Mouse (Mus musculus): ENCODE measurements at regions not wholly inside any gene's neighbourhood (a gene's known extent, or its start where the extent isn't known, plus 50 kb on each side); places are given as distances from the start of the nearest gene placed in this dataset.

DNA sequence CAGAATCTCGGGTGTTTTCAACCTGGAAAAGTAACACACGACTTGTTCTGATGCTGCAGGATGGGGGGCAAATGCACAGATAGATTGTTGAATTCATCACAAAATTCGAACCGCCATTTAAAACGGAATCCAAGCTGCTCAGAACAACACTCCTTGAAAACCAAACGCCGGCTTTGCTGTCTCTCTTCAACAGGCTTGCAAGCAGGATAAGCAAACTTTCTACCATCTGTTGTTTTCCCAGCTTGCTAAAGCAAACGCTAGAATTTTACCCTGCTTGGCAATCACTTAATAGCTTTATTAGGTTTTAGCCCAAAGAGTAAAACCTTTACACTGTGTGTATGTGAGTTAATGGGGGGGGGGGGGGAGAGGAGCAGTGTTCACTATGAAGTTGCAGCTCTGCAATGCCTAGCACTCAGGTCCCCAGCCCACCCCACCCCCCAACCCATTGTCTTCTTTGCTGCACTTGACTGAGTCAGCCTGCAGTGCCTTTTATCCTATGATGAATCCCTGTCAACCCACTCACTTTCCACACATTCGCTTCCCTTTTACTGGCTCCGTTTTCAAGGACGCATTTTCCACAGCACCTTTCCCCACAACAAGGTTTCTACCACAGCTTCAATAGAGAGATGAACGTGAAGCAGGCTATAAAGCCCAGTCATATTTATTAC lies 190.1 kb upstream of the Fat1 start:
- TF ChIP-seq POLR2A (IDR thresholded peaks at IDR 0.05; ENCODE audit: low read depth, low read length) (no peak), CTCF (IDR thresholded peaks at IDR 0.05; ENCODE audit: borderline replicate concordance, insufficient read depth, low read length) (no peak)
- H3K4me1 ChIP-seq (ENCODE audit: control insufficient read depth, insufficient read depth, low read length) = no peaks in the 10 kb centered on the region
- no peak overlapping the region for H3K27ac ChIP-seq (ENCODE audit: insufficient read depth, low read length)
- no peak overlapping the region for H3K4me3 ChIP-seq (ENCODE audit: insufficient read depth, low read length)

DNA sequence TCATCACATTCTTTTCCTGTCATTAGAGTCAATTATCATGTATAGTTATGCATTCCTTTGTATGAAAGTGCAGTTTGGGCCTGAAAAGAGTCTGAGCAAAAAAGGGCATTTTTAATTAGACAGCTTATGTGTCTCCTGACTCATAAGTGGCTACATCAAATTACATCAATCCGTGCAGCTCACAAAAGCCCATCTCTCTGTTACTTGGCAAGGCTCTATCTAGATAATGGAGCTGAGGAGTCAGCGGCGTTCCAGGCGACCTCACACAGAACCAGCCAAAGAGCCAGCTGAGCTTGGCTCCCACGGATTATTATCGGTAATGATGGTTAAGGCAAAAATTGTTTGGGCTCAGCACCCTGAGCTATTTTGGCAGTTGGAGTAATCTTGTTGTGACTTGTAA lies 176.5 kb upstream of the Fat1 start:
- TF ChIP-seq CTCF (IDR thresholded peaks at IDR 0.05; ENCODE audit: borderline replicate concordance, insufficient read depth, low read length) (no peak), POLR2A (IDR thresholded peaks at IDR 0.05; ENCODE audit: low read depth, low read length) (no peak)
- H3K4me1 ChIP-seq (ENCODE audit: control insufficient read depth, insufficient read depth, low read length) = no peaks in the 10 kb centered on the region
- H3K27ac ChIP-seq (ENCODE audit: insufficient read depth, low read length) = 0 out of 2 replicates have a peak overlapping the region, but pooled peaks have one; percentile 11
- no peak overlapping the region for H3K4me3 ChIP-seq (ENCODE audit: insufficient read depth, low read length)

DNA sequence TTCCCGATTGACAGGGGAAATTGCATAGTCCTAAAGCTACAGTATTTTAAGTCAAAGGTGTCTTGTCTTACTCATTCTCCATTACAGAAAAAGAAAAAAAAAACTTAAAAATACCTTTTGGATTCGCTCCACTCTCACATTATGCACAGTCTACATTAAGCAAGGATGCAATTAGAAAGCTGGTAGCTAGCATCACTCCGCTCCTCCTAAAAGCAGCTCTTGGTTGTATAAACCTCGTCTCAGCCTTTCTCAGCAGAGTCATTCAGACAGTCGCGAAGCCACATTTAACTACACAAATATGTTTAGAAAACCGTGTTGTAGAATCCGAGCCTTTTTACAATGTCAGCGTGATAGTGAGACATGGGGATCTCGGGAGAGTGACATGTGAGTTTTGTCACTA lies 172.5 kb upstream of the Fat1 start:
- no peaks in the 10 kb centered on the region for H3K4me1 ChIP-seq (ENCODE audit: control insufficient read depth, insufficient read depth, low read length)
- no peak overlapping the region for H3K27ac ChIP-seq (ENCODE audit: insufficient read depth, low read length)
- TF ChIP-seq POLR2A (IDR thresholded peaks at IDR 0.05; ENCODE audit: low read depth, low read length) = no peak
- no peak for TF ChIP-seq CTCF (IDR thresholded peaks at IDR 0.05; ENCODE audit: borderline replicate concordance, insufficient read depth, low read length)
- H3K4me3 ChIP-seq (ENCODE audit: insufficient read depth, low read length) = no peak overlapping the region

DNA sequence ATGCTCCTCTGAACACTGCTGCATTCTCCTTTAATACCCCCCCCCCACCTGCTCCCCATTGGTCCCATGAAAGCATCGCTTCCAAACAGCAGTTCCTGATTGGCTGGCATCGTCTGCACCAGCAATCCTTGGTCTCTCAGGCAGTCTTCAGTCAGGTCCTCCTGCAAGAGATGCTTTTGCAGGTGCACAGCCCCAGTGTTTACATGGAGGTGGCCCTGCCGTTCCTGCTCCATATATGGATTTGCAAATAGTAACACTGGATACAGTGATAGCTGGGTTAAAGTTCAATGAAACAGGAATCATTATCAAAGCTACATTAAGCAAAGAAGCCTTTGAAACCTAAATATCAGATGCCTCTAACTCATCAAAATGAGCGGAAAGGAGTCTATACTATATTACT lies 170.1 kb upstream of the Fat1 start:
- no peak for TF ChIP-seq POLR2A (IDR thresholded peaks at IDR 0.05; ENCODE audit: low read depth, low read length)
- TF ChIP-seq CTCF (IDR thresholded peaks at IDR 0.05; ENCODE audit: borderline replicate concordance, insufficient read depth, low read length) = no peak
- Histone ChIP-seq H3K4me3 (ENCODE audit: insufficient read depth, low read length) (no peak overlapping the region), H3K27ac (ENCODE audit: insufficient read depth, low read length) (no peak overlapping the region), H3K4me1 (ENCODE audit: control insufficient read depth, insufficient read depth, low read length) (no peaks in the 10 kb centered on the region)

DNA sequence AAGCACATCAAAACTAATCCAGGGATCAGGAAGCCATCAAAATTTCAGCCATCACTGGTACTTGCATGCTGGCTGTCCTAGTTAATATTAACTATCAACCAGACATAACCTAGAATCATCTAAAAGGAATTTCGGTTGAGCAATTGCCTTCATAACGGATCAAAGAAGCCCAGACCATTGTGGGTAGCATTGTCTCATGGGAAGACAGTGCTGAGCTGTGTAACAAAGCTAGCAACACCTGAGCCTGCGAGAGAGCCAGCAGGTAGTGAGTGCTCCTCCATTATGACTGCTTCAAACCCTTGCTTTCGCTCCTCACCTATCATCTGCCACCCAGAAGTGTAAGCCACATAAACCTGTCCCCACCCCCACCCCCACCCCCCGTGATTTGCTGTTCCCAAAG lies 169.6 kb upstream of the Fat1 start:
- no peak for TF ChIP-seq CTCF (IDR thresholded peaks at IDR 0.05; ENCODE audit: borderline replicate concordance, insufficient read depth, low read length)
- TF ChIP-seq POLR2A (IDR thresholded peaks at IDR 0.05; ENCODE audit: low read depth, low read length) = no peak
- Histone ChIP-seq H3K4me3 (ENCODE audit: insufficient read depth, low read length) (no peak overlapping the region), H3K27ac (ENCODE audit: insufficient read depth, low read length) (no peak overlapping the region), H3K4me1 (ENCODE audit: control insufficient read depth, insufficient read depth, low read length) (no peaks in the 10 kb centered on the region)

DNA sequence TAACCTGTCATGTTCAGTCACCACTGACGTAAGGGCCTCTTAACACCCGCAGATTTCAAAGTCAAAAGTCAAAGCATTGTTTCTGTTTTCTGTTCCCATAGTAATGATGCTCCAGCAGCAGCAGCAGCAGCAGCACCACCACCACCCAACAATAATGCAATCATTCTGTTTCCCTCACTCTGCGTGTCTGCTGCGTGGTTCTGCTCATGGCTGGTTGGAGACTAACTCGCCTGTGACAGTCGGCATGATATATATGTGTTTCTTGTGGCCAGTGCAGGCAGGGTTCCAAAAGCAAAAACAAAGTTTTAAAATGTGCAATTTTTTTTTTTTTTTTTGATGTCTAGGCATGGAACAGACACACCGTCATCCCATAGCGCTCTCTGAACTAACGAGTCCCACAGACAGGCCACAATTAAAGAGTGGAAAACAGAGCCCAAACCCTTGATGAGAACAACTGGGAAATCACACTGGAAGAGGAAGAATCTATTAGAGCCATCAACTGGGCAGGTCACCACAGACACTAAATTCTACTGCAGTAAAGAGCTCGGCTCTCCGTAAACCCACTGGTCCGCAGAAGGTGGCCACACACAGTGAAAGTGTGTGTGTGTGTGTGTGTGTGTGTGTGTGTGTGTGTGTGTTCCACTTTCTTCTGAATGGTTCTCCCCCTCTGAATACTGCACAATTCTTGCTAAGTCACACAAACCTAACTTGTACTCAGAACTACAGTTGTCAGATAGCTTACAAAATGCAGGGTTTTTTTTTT lies 169.0 kb upstream of the Fat1 start:
- no peak overlapping the region for H3K27ac ChIP-seq (ENCODE audit: insufficient read depth, low read length)
- H3K4me3 ChIP-seq (ENCODE audit: insufficient read depth, low read length) = no peak overlapping the region
- TF ChIP-seq CTCF (IDR thresholded peaks at IDR 0.05; ENCODE audit: borderline replicate concordance, insufficient read depth, low read length) (no peak), POLR2A (IDR thresholded peaks at IDR 0.05; ENCODE audit: low read depth, low read length) (no peak)
- H3K4me1 ChIP-seq (ENCODE audit: control insufficient read depth, insufficient read depth, low read length) = no peaks in the 10 kb centered on the region

GRCm38 (mm10) chr8:44767271-44767670 lies 168.0 kb upstream of the Fat1 start:
- Histone ChIP-seq H3K4me3 (ENCODE audit: insufficient read depth, low read length) (no peak overlapping the region), H3K27ac (ENCODE audit: insufficient read depth, low read length) (peak overlapping the region; percentile 61; the same call in 1 of the 2 replicates), H3K4me1 (ENCODE audit: control insufficient read depth, insufficient read depth, low read length) (no peaks in the 10 kb centered on the region)
- no peak for TF ChIP-seq CTCF (IDR thresholded peaks at IDR 0.05; ENCODE audit: borderline replicate concordance, insufficient read depth, low read length)
- no peak for TF ChIP-seq POLR2A (IDR thresholded peaks at IDR 0.05; ENCODE audit: low read depth, low read length)

DNA sequence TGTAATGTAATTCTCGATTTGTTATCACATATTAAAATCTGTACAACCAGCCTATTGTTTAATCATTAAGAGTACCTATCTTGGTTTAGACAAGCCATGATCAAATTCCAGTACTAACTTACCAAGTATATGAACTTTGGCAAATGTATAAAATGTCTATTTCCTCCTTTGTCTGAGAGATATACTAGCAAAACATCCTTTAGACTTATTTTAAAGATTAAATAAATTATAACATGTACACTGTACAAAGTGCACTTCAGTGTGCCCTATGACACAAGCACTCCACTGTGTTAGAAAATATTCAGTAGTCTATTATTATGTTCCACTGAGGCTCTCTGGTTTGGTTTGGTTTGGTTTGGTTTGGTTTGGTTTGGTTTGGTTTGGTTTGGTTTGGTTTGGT lies 156.0 kb upstream of the Fat1 start:
- TF ChIP-seq CTCF (IDR thresholded peaks at IDR 0.05; ENCODE audit: borderline replicate concordance, insufficient read depth, low read length) (no peak), POLR2A (IDR thresholded peaks at IDR 0.05; ENCODE audit: low read depth, low read length) (no peak)
- H3K27ac ChIP-seq (ENCODE audit: insufficient read depth, low read length) = no peak overlapping the region
- H3K4me3 ChIP-seq (ENCODE audit: insufficient read depth, low read length) = no peak overlapping the region
- H3K4me1 ChIP-seq (ENCODE audit: control insufficient read depth, insufficient read depth, low read length) = no peaks in the 10 kb centered on the region

DNA sequence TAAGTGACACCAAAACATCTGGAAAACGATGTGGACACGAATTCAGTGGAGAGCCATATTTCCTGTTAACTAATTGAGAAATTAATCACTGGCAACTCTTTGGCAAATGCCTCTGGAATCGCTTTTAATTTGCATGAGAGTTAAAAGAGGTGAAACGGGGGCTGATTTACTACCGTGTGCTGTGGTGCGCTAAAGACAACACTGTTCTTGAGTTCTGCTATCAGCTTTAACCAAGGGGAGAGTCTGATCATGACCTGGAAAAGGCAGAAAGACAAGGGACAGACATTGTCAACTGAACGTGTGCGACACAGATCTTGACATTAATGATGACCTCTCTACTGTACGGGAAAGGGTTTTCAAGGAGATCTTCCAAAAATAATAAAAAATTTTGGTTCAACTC lies 152.8 kb upstream of the Fat1 start:
- TF ChIP-seq POLR2A (IDR thresholded peaks at IDR 0.05; ENCODE audit: low read depth, low read length) = no peak
- TF ChIP-seq CTCF (IDR thresholded peaks at IDR 0.05; ENCODE audit: borderline replicate concordance, insufficient read depth, low read length) = no peak
- H3K4me3 ChIP-seq (ENCODE audit: insufficient read depth, low read length) = no peak overlapping the region
- H3K4me1 ChIP-seq (ENCODE audit: control insufficient read depth, insufficient read depth, low read length) = no peaks in the 10 kb centered on the region
- no peak overlapping the region for H3K27ac ChIP-seq (ENCODE audit: insufficient read depth, low read length)

DNA sequence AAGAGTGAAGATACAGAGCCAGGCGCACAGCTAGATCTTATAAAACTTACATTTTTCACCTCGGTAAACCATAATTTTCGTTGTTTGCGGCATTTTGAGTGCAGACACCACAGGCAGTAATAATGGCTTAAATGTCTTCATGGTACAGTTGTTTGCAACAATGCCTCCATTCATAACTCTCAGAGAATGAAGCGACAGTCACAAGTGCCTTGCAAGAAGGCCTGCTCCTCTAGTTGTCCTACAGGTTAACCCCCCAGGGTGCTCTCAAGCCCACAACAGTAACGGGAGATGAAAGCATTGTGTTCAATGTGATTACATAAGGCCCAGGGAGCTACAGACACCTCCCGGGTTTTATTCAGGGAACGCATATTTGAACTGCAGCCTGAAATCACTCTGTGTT lies 150.1 kb upstream of the Fat1 start:
- Histone ChIP-seq H3K4me1 (ENCODE audit: control insufficient read depth, insufficient read depth, low read length) (no peaks in the 10 kb centered on the region), H3K4me3 (ENCODE audit: insufficient read depth, low read length) (no peak overlapping the region), H3K27ac (ENCODE audit: insufficient read depth, low read length) (no peak overlapping the region)
- TF ChIP-seq POLR2A (IDR thresholded peaks at IDR 0.05; ENCODE audit: low read depth, low read length) (no peak), CTCF (IDR thresholded peaks at IDR 0.05; ENCODE audit: borderline replicate concordance, insufficient read depth, low read length) (no peak)
